Mouse (Mus musculus) neutrophil, adult 65 days (primary cell): Measurements from ENCODE around the gene Mapk8ip3. TPM values are rescaled to one million over a fixed set of nuclear protein-coding genes. Genes with fewer than 3 reads are reported as not detected.

Experiments used
- total RNA-seq: library from RNA; stranded (reverse); gene quantifications from 2 replicates; pipeline ENCODE4 v1.2.4, GENCODE M21; 2023

Gene Mapk8ip3
- total RNA-seq: 70.4 and 91.3 TPM in 2 replicates

DNA sequence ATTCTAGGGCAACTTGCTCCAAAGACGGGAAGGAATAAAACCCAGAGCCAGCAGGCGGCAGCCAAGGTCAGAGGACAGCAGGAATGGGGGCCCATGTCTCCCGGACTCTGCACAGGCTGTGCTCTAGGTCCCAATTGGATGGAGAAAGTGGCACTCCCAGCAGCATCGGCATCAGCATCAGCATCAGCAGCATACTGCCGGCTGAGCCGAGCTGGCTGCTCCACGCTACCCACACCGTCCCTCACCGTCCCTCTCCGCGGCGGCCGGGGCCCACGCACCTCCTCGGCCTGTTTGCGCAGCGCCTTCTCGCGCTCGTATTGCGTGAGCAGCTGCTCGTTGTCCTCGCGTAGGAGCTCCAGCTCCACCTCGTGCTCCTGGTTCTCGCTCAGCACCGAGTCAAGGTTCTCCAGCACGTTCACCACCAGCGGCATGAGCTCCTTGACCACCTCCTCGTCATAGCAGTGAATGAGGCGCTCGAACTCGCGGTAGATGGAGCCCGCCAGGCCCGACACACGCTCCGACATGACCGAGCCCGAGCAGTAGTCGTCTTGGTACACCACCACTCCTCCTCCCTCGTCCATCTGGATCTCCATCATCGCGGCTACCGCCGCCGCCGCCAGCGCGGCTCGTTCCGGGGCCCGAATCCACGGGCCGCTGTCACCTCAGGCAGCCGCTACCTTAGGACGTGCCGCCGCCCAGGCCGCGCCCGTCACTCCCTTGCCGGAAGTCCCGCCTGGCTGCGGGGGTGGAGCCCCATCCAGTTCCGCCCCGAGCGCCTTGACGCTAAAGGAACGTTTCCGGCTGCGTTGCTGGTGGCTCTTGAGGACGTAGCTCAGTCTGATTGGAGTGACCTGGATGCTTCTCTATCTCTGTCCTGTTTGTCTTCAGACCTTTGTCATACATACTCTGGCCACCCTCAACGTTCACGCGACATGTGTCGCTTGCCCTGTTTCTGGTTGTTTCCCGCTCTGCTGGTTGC, at the start of gene Mapk8ip3:
Mapk8ip3 (minus strand) TSS at position 719 of the 979 bp plus-strand sequence.

GRCm38 (mm10) chr17:24960135-24960851, 23.5 kb upstream of the Mapk8ip3 start, which contains the start of gene Jpt2:
Jpt2 (minus strand) TSS chr17:24960689.

DNA sequence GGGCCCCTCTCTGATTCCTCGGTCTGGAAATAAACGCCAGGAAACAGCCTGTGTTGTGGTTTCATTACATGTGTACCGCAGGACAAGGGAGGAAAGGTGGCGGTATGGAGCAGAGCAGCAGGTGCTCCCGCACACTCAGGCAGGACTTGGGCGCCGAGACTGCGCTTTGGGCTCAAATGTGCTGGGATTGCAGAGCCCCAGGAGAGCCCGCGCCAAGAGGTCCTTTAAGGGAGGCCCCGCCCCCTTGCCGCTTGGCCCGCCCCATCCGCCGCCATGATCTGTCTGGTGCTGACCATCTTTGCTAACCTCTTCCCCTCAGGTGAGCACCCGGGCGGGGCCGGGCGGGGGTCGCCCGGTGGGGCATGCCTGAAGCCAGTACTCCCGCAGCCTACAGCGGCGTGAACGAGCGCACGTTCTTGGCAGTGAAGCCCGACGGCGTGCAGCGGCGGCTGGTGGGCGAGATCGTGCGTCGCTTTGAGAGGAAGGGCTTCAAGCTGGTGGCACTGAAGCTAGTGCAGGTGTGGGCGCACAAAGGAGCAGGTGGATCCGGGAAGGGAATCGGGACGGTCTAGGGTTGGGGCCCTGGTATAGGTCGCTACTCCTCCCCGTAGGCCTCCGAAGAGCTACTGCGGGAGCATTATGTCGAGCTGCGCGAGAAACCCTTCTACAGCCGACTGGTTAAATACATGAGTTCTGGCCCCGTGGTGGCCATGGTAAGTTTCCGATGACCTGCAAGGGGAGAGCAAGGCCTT, 40.4 kb downstream of the Mapk8ip3 start, which contains the start of gene Nme3:
Nme3 (plus strand) TSS at position 260 of the 752 bp plus-strand sequence.

DNA sequence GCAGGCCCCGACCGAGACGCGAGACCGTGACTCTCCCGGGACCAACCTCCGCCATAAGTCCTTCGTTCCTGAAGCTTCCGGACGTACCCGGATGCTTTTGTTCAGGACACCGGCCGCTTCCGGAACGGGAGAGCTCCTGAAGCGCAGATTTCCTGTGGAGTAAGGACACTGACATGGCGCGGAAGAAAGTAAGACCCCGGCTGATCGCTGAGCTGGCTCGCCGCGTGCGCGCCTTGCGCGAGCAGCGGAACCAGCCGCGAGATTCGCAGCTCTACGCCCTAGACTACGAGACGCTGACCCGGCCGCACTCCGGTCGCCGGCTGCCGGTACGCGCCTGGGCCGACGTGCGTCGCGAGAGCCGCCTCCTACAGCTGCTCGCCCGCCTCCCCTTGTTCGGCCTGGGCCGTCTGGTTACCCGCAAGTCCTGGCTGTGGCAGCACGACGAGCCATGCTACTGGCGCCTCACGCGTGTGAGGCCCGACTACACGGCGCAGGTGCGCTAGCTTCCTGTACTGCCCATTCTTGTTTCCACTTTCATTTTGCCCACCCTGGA, 41.7 kb downstream of the Mapk8ip3 start, which contains the start of the genes Eme2 and Mrps34:
Eme2 (minus strand) TSS at position 93 of the 553 bp plus-strand sequence.
Mrps34 (plus strand) TSS at position 122 of the 553 bp plus-strand sequence.

DNA sequence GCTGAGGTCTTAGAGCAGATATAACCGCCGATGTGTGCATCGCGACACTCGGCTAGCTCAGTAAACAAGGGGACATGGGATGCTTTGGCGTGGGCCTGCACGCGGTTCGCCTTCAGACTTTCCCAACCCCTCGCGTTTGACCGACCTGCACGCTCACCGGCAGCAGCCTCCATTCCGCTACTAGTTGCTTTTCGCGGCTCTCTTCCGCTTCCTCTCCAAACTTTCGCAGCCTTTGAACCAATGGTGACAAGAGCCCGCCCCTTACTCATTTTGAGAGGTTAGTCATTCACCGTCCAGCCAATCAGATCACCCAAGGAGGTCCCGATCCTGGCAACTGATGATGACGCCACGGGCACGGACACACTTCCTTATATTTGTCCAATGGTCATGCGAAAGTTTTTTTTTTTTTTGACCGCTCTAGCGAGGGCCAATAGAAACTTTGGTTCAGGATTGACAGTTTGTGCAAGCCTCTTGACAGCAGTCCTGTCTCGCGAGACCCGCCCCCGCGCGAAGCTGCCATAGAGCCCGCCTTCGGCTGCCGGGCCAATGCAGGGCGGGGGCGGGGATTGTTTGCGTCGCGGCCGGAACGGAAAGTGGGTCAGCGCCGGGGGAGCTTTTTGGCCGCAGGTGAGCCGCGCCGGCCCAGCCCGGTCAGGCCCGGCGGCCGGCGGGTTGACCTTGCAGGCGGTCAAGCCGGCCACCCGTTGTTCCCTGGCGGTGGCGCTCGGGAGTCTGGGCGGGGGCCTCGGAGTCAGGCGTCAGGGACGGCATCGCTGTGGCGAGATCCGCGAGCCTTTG, 50.4 kb downstream of the Mapk8ip3 start, which contains the start of the genes Nubp2 and Spsb3:
Nubp2 (minus strand) TSS at position 216 of the 798 bp plus-strand sequence.
Spsb3 (plus strand) TSS at position 510 of the 798 bp plus-strand sequence.

GRCm38 (mm10) chr17:24865776-24866175, 71.0 kb downstream of the Mapk8ip3 start, which contains the start of gene Igfals:
Igfals (plus strand) TSS chr17:24865997.

GRCm38 (mm10) chr17:24850065-24850772, 86.6 kb downstream of the Mapk8ip3 start, which contains the start of gene Fahd1:
Fahd1 (minus strand) TSS chr17:24850364.

Other genes with a start within 250 kb of the Mapk8ip3 start
- gene Syngr3, start 247.0 kb downstream of the Mapk8ip3 start, total RNA-seq: not detected in 2 replicates
- 3.9 and 4.5 TPM in 2 replicates for gene Gfer, start 240.8 kb downstream of the Mapk8ip3 start, total RNA-seq
- gene Noxo1, start 240.7 kb downstream of the Mapk8ip3 start, total RNA-seq: 0.57 and 1.5 TPM in 2 replicates
- 9.5 and 12.4 TPM in 2 replicates for gene Tbl3, start 229.3 kb downstream of the Mapk8ip3 start, total RNA-seq
- not detected in 2 replicates for gene Rnf151, start 218.9 kb downstream of the Mapk8ip3 start, total RNA-seq
- gene Rps2, start 218.9 kb downstream of the Mapk8ip3 start, total RNA-seq: 399 and 442 TPM in 2 replicates
- gene Ndufb10, start 212.5 kb downstream of the Mapk8ip3 start, total RNA-seq: 61.5 and 73.8 TPM in 2 replicates
- gene Rpl3l, start 209.2 kb downstream of the Mapk8ip3 start, total RNA-seq: 1.9 and 2.1 TPM in 2 replicates
- 1,300 and 1,322 TPM in 2 replicates for gene Msrb1, start 200.3 kb downstream of the Mapk8ip3 start, total RNA-seq
- gene Hs3st6, start 184.0 kb downstream of the Mapk8ip3 start, total RNA-seq: 0.51 and 0.70 TPM in 2 replicates
- not detected in 2 replicates for gene Meiob, start 132.7 kb downstream of the Mapk8ip3 start, total RNA-seq
- gene Hagh, start 96.8 kb downstream of the Mapk8ip3 start, total RNA-seq: 34.8 and 35.3 TPM in 2 replicates
- 1.5 and 2.2 TPM in 2 replicates for gene Fahd1, start 86.6 kb downstream of the Mapk8ip3 start, total RNA-seq
- gene Igfals, start 71.0 kb downstream of the Mapk8ip3 start, total RNA-seq: 0.32 and 0.36 TPM in 2 replicates
- gene Nubp2, start 50.6 kb downstream of the Mapk8ip3 start, total RNA-seq: 51.2 and 59.0 TPM in 2 replicates
- 25.3 and 35.4 TPM in 2 replicates for gene Spsb3, start 50.3 kb downstream of the Mapk8ip3 start, total RNA-seq
- gene Eme2, start 41.9 kb downstream of the Mapk8ip3 start, total RNA-seq: 10.1 and 11.6 TPM in 2 replicates
- gene Mrps34, start 41.9 kb downstream of the Mapk8ip3 start, total RNA-seq: 12.9 and 15.4 TPM in 2 replicates
- gene Nme3, start 40.5 kb downstream of the Mapk8ip3 start, total RNA-seq: 15.7 and 16.5 TPM in 2 replicates
- gene Jpt2, start 23.7 kb upstream of the Mapk8ip3 start, total RNA-seq: 26.3 and 30.8 TPM in 2 replicates
- 25.7 and 40.7 TPM in 2 replicates for gene Cramp1l, start 78.8 kb upstream of the Mapk8ip3 start, total RNA-seq
- gene Ift140, start 79.1 kb upstream of the Mapk8ip3 start, total RNA-seq: 8.9 and 12.3 TPM in 2 replicates
- gene Tmem204, start 146.6 kb upstream of the Mapk8ip3 start, total RNA-seq: not detected in 2 replicates
- gene Telo2, start 179.0 kb upstream of the Mapk8ip3 start, total RNA-seq: 5.9 and 8.6 TPM in 2 replicates
- not detected in 2 replicates for gene Ptx4, start 183.8 kb upstream of the Mapk8ip3 start, total RNA-seq
- gene Clcn7, start 196.4 kb upstream of the Mapk8ip3 start, total RNA-seq: 17.0 and 29.6 TPM in 2 replicates
- not detected in 2 replicates for gene Ccdc154, start 225.5 kb upstream of the Mapk8ip3 start, total RNA-seq
- not detected in 2 replicates for gene Gm38655, start 238.5 kb upstream of the Mapk8ip3 start, total RNA-seq
- gene BC003965, start 247.6 kb upstream of the Mapk8ip3 start, total RNA-seq: 5.5 and 6.8 TPM in 2 replicates